Mouse (Mus musculus) liver, postnatal 0 days (tissue): ENCODE data around the gene Olfr907. TPM values are rescaled to one million over a fixed set of nuclear protein-coding genes. Genes with fewer than 3 reads are reported as not detected.

Experiments used
- ATAC-seq: fragments of 200-750 bp; cut with Nextera tagmentation; 2 replicates; pipeline ENCODE4 v1.8.0; 2017; ENCODE audit warnings: mild to moderate bottlenecking, moderate library complexity
- DNase-seq: peaks from one replicate; pipeline ENCODE4 v3.0.0-alpha.2; 2016
- H3K27ac ChIP-seq: fragments of 300-500 bp; sonication (generic); 2 replicates; pipeline ENCODE4 v1.5.1; 2014; ENCODE audit warnings: antibody characterized with exemption, moderate library complexity, mild to moderate bottlenecking, low read depth
- H3K27me3 ChIP-seq: fragments of 300-500 bp; sonication (generic); 2 replicates; pipeline ENCODE4 v1.6.1; 2014; ENCODE audit warnings: low read length, control low read depth, mixed read lengths; ENCODE audit not compliant: insufficient read depth
- H3K36me3 ChIP-seq: fragments of 300-500 bp; sonication (generic); replicated peaks from 2 replicates; pipeline ENCODE4 v1.6.1; 2014; ENCODE audit warnings: mild to moderate bottlenecking, control low read depth, low read length, moderate library complexity, mixed read lengths; ENCODE audit not compliant: insufficient read depth
- H3K4me1 ChIP-seq: fragments of 300-500 bp; sonication (generic); 2 replicates; pipeline ENCODE4 v1.6.1; 2014; ENCODE audit warnings: antibody characterized with exemption, mild to moderate bottlenecking, control low read depth; ENCODE audit not compliant: insufficient read depth
- H3K4me2 ChIP-seq: fragments of 300-500 bp; sonication (generic); 2 replicates; pipeline ENCODE4 v1.6.1; 2014; ENCODE audit warnings: low read depth, mild to moderate bottlenecking, low read length, moderate library complexity, mixed read lengths
- H3K4me3 ChIP-seq: fragments of 300-500 bp; sonication (generic); 2 replicates; pipeline ENCODE4 v1.5.1; 2014; ENCODE audit warnings: low read depth, low read length
- H3K9ac ChIP-seq: fragments of 300-500 bp; sonication (generic); replicated peaks from 2 replicates; pipeline ENCODE4 v1.6.1; 2014; ENCODE audit warnings: mild to moderate bottlenecking, moderate library complexity
- H3K9me3 ChIP-seq: fragments of 300-500 bp; sonication (generic); 2 replicates; pipeline ENCODE4 v1.6.1; 2016; ENCODE audit warnings: mild to moderate bottlenecking, control low read depth, low read length, mixed read lengths
- EP300 ChIP-seq: IDR thresholded peaks from 2 replicates; pipeline ENCODE4 v1.6.1; 2016; ENCODE audit warnings: antibody characterized with exemption, low read depth, mild to moderate bottlenecking
- WGBS: fragments of 180-500 bp; shearing (Covaris S2); extraction: QIAGEN DNeasy Blood & Tissue Kit; methylation state at CpG from one replicate; pipeline ENCODE4 v1.1.7; 2014; ENCODE audit not compliant: insufficient replicate concordance; 5-methylcytosine and 5-hydroxymethylcytosine counted together
- polyA plus RNA-seq: library from polyadenylated mRNA; unstranded; fragments of >200 nt; fragmentation: Nextera tagmentation; extraction: Ambion mirVana; gene quantifications from 2 replicates; pipeline ENCODE4 v1.2.1, GENCODE M21; 2015

Olfr907 gene
- polyA plus RNA-seq, 1 experiment from 2014 or later, result not detected

GRCm38 (mm10) chr9:38537549-38537948, 41.9 kb downstream of the Olfr907 start, which contains the start of gene Olfr910:
Gene Olfr910 (plus strand): TSS chr9:38537849.
- H3K9ac ChIP-seq, result no peak within 1 kb of the TSS
- TF ChIP-seq EP300, result no peak

More at GRCm38 (mm10) chr9:38537549-38537948, 41.9 kb downstream of the Olfr907 start, which contains the start of gene Olfr910:
- DNase-seq (no peak), ATAC-seq (no peak)
- Histone ChIP-seq H3K36me3 (no peaks in the 10 kb centered on the region), H3K4me2 (no peak within 1 kb of the TSS), H3K4me3 (no peak within 1 kb of the TSS), H3K27ac (no peak within 1 kb of the TSS), H3K27me3 (no peaks in the 10 kb centered on the region), H3K9me3 (no peaks in the 10 kb centered on the region), H3K4me1 (no peaks in the 10 kb centered on the region)
- 72% methylated on average over 2 of the region's 2 CpGs for WGBS

Other genes starting within 250 kb of the Olfr907 start
- gene Olfr143, start 243.0 kb upstream of the Olfr907 start, polyA plus RNA-seq, result not detected in 2 replicates
- gene Olfr895, start 227.9 kb upstream of the Olfr907 start, polyA plus RNA-seq, result not detected in 2 replicates
- gene Olfr896-ps1, start 204.7 kb upstream of the Olfr907 start, polyA plus RNA-seq, result not detected in 2 replicates
- gene Olfr25, start 166.7 kb upstream of the Olfr907 start, polyA plus RNA-seq, result not detected in 2 replicates
- gene Olfr898, start 147.4 kb upstream of the Olfr907 start, polyA plus RNA-seq, result not detected in 2 replicates
- not detected in 2 replicates for gene Olfr250, start 128.9 kb upstream of the Olfr907 start, polyA plus RNA-seq
- gene Olfr251, start 118.7 kb upstream of the Olfr907 start, polyA plus RNA-seq, result not detected in 2 replicates
- gene Olfr147, start 94.1 kb upstream of the Olfr907 start, polyA plus RNA-seq, result not detected in 2 replicates
- gene Olfr901, start 66.3 kb upstream of the Olfr907 start, polyA plus RNA-seq, result not detected in 2 replicates
- gene Olfr902, start 48.1 kb upstream of the Olfr907 start, polyA plus RNA-seq, result not detected in 2 replicates
- gene Olfr904, start 32.7 kb upstream of the Olfr907 start, polyA plus RNA-seq, result not detected in 2 replicates
- not detected in 2 replicates for gene Olfr905, start 24.7 kb upstream of the Olfr907 start, polyA plus RNA-seq
- gene Olfr906, start 8.7 kb upstream of the Olfr907 start, polyA plus RNA-seq, result not detected in 2 replicates
- not detected in 2 replicates for gene Olfr911-ps1, start 25.8 kb downstream of the Olfr907 start, polyA plus RNA-seq
- gene Olfr910, start 42.0 kb downstream of the Olfr907 start, polyA plus RNA-seq, result not detected in 2 replicates
- not detected in 2 replicates for gene Olfr912, start 84.4 kb downstream of the Olfr907 start, polyA plus RNA-seq
- not detected in 2 replicates for gene Olfr913, start 97.0 kb downstream of the Olfr907 start, polyA plus RNA-seq
- not detected in 2 replicates for gene Olfr914, start 109.3 kb downstream of the Olfr907 start, polyA plus RNA-seq
- gene Olfr916, start 164.1 kb downstream of the Olfr907 start, polyA plus RNA-seq, result not detected in 2 replicates
- gene Olfr917, start 170.0 kb downstream of the Olfr907 start, polyA plus RNA-seq, result not detected in 2 replicates
- gene Olfr918, start 178.8 kb downstream of the Olfr907 start, polyA plus RNA-seq, result not detected in 2 replicates
- gene Olfr919, start 207.9 kb downstream of the Olfr907 start, polyA plus RNA-seq, result not detected in 2 replicates
- gene Vwa5a, start 222.5 kb downstream of the Olfr907 start, polyA plus RNA-seq, result 6.1 and 8.0 TPM in 2 replicates